Mouse (Mus musculus) CH12F3 (cell line): ENCODE measurements around the gene Wdr17.

Experiments
- in situ Hi-C: fragments of 300-500 bp; cut with MboI; formaldehyde crosslinking; loops from 2 replicates; pipeline ENCODE4 v1.14.3; 2020; ENCODE audit warnings: low sequenced_read_pairs

The Wdr17 gene

DNA sequence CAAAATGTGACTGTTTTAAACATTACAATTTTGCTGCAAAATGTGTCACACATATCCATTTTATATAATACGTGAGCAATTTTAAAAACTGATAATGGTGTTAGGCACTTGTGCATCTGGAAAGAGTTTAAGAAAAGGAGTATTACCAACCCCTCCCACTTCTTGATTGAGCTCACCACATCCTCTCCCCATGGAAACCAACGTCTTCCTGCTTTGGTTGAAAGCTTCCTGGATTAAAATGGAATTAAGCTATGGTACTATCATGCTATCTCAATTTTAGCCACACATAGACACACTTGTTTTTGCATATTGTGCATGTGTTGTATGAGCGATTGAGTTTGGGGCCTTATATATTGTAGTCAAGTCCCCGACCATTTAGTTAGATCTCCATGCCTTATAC, 283.5 kb downstream of the Wdr17 start:
- in situ Hi-C loops = no loop called here

DNA sequence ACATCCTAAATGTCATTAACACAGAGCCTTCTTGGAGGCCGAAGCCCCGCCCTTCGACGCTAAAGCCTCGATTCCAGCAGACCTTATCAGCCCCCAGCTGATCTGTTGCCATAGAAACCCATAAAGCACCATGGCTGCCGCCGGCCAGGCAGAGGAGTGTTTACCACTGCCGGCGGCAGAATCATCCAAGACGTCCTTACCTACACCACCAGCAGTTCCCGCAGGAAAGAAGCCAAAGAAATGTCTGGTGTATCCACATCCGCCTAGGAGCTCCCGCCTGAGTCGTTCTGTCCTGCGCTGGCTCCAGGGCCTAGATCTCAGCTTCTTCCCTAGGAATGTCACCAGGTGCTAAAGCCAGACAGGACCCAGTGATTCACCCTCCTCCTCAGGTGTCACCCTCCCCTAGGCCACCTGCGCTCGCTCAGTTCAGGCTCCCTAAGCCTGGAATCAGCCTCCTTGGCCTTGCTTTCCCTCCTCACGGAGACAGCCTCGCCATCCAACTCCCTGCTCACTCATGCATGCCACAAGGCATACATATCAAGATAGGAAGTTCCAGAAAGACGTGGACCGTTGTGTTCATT, 286.2 kb downstream of the Wdr17 start, which contains the start of gene Spata4:
Gene Spata4 (plus strand): TSS at position 111 of the 581 bp plus-strand sequence.
- in situ Hi-C loops = no loop called here

DNA sequence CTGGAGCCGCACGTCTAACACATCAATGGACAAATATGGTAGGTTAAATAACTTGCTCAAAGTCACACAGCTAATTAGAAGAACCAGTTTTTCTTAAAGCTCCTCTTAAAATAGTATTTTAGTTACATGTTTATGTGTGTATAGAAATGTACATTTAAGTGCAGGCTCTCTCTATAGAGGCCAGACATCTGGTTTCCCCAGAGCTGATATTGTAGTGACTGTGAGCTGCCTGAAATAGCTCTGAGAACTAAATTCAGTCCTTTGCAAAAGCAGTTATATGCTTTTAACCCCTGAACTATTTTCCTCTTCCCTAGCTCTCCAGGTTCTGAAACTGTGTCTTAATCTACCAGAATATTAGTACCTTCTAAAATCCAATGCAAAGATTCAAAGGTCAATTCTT, 289.6 kb downstream of the Wdr17 start:
- in situ Hi-C loops = no loop called here

- in situ Hi-C loops = no loop called here
These were observed 290.0 kb downstream of the Wdr17 start for GRCm38 (mm10) chr8:54596940-54597339.

DNA sequence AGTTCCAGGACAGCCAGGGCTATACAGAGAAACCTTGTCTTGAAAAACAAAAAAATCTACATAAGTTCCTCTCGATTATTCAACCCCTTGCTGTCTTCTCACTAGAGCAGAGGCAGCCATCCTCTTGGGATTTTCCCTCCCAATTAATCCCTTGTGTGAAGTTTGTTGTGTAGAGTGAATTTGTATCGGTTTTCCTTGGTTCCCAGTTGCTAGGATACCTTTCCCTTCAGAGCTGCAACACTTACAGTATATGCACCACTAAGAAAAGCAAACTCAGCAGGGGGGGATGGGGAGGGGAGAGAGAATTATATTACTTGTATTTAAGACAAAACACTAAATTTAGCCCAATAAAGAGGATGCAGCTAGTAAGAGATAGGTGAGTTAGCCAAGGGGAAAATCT, 290.9 kb downstream of the Wdr17 start:
- in situ Hi-C loops = no loop called here

DNA sequence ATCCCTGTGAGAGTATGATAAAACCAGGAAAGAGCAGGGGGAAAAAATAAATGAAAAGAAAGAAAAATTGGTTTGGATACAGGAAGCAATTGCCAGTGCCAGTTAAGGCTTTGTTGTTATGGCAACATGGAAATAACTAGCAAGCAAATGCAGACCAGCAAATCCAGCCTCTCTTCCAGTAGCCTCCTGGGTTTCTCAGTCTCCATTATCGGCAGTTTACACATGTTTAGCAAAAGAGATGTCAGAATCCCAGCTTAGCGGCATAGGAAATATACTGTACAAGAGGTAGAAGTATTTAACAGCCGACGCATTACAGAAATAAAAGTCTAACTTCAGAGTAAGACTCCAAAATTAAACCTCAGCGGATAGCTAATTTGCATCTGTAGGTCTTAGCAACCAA, 292.4 kb downstream of the Wdr17 start:
- in situ Hi-C loops = no loop called here

- in situ Hi-C loops = no loop called here
These were observed 304.1 kb downstream of the Wdr17 start for GRCm38 (mm10) chr8:54582886-54583285.

- in situ Hi-C loops = no loop called here
These were observed 305.5 kb downstream of the Wdr17 start for GRCm38 (mm10) chr8:54581436-54581835.
